Mouse (Mus musculus) liver, adult 2 months (tissue): Measurements from ENCODE around the gene Pip4k2c. TPM values are rescaled to one million over a fixed set of nuclear protein-coding genes. Genes with fewer than 3 reads are reported as not detected.

Experiments used
- DNase-seq: peaks from one replicate; pipeline ENCODE4 v3.0.0-alpha.2; 2011; ENCODE audit warnings: low read depth, low spot score; ENCODE audit errors: extremely low read depth
- H3K27ac ChIP-seq: fragments of 200-500 bp; replicated peaks from 2 replicates; pipeline ENCODE4 v1.5.1; 2012; ENCODE audit warnings: low read depth, mild to moderate bottlenecking, control low read depth, inconsistent platforms, low read length; ENCODE audit not compliant: insufficient read depth
- H3K27me3 ChIP-seq: fragments of 200-500 bp; 2 replicates; pipeline ENCODE4 v1.6.1; 2012; ENCODE audit warnings: mild to moderate bottlenecking, moderate library complexity, low read length, inconsistent platforms; ENCODE audit not compliant: control insufficient read depth, insufficient read depth
- H3K36me3 ChIP-seq: fragments of 200-500 bp; 2 replicates; pipeline ENCODE4 v1.6.1; 2012; ENCODE audit warnings: low read length, inconsistent platforms; ENCODE audit not compliant: control insufficient read depth, insufficient read depth
- H3K4me1 ChIP-seq: fragments of 200-500 bp; 2 replicates; pipeline ENCODE4 v1.6.1; 2011; ENCODE audit warnings: low read length; ENCODE audit not compliant: control insufficient read depth, insufficient read depth
- H3K4me3 ChIP-seq: fragments of 200-500 bp; 2 replicates; pipeline ENCODE4 v1.5.1; 2011; ENCODE audit warnings: low read depth, mild to moderate bottlenecking, control low read depth, low read length, moderate library complexity; ENCODE audit not compliant: insufficient read depth
- H3K79me2 ChIP-seq: fragments of 200-500 bp; 2 replicates; pipeline ENCODE4 v1.6.1; 2012; ENCODE audit warnings: inconsistent platforms, mild to moderate bottlenecking, low read length, moderate library complexity; ENCODE audit not compliant: control insufficient read depth, insufficient read depth
- H3K9ac ChIP-seq: fragments of 200-500 bp; 2 replicates; pipeline ENCODE4 v1.6.1; 2012; ENCODE audit warnings: low read depth, mild to moderate bottlenecking, control low read depth, inconsistent platforms, low read length
- CTCF ChIP-seq: fragments of 200-500 bp; IDR thresholded peaks from 2 replicates; pipeline ENCODE4 v1.5.1; 2011; ENCODE audit warnings: low read depth, low read length, control low read depth
- POLR2A ChIP-seq: fragments of 200-500 bp; IDR thresholded peaks from 2 replicates; pipeline ENCODE4 v1.6.1; 2011; ENCODE audit warnings: low read length, control low read depth; ENCODE audit not compliant: insufficient read depth; ENCODE audit errors: extremely low read depth
- WGBS: fragments of 180-500 bp; shearing (Covaris S2); methylation state at CpG from one replicate; pipeline ENCODE4 v1.1.7; 2018; 5-methylcytosine and 5-hydroxymethylcytosine counted together
- polyA plus RNA-seq: library from polyadenylated mRNA; depleted of rRNA; stranded (reverse); fragments of >200 nt; gene quantifications from 2 replicates; pipeline ENCODE4 v1.2.3, GENCODE M21; 2012
- total RNA-seq: library from RNA; depleted of rRNA; stranded (reverse); fragments of >200 nt; gene quantifications from 2 replicates; pipeline ENCODE4 v1.2.3, GENCODE M21; 2014

Gene Pip4k2c
- total and polyA plus RNA-seq, 2 experiments: 8.9 to 13.9 TPM

GRCm38 (mm10) chr10:127170837-127171272 is 40.5 kb downstream of the Pip4k2c start:
- Histone ChIP-seq H3K9ac (no peak overlapping the region), H3K27ac (no peak overlapping the region), H3K4me1 (peaks cover 14% of the 10 kb centered on the region), H3K79me2 (0 out of 2 replicates have a peak, but pooled peaks cover 2% of the 10 kb centered on the region), H3K4me3 (peak overlapping the region; percentile 1; the same call in 1 of the 2 replicates), H3K27me3 (no peaks in the 10 kb centered on the region), H3K36me3 (peaks cover 8% of the 10 kb centered on the region; the same call in 1 of the 2 replicates)
- DNase-seq: peak; percentile 38
- TF ChIP-seq CTCF (peak; percentile 89), POLR2A (no peak)
- 29% methylated on average over 29 of the region's 29 CpGs for WGBS

- no peak for DNase-seq
- Histone ChIP-seq H3K4me3 (no peak overlapping the region), H3K27me3 (no peaks in the 10 kb centered on the region)
Measured at GRCm38 (mm10) chr10:127170002-127170401, 41.4 kb downstream of the Pip4k2c start.

GRCm38 (mm10) chr10:127167614-127168192 is 43.7 kb downstream of the Pip4k2c start:
- Histone ChIP-seq H3K27ac (peak overlapping the region; percentile 98), H3K27me3 (no peaks in the 10 kb centered on the region), H3K4me3 (peak overlapping the region; percentile 2; the same call in 1 of the 2 replicates), H3K9ac (peak overlapping the region; percentile 95), H3K4me1 (peaks cover 17% of the 10 kb centered on the region), H3K36me3 (peaks cover 8% of the 10 kb centered on the region; the same call in 1 of the 2 replicates), H3K79me2 (peaks cover 10% of the 10 kb centered on the region; the same call in 1 of the 2 replicates)
- TF ChIP-seq POLR2A (0 out of 2 replicates have a peak, but pooled peaks have one; percentile 31), CTCF (no peak)
- WGBS: 11% methylated on average over 10 of the region's 10 CpGs
- peak; percentile 97 for DNase-seq

More at GRCm38 (mm10) chr10:127170002-127170401, 41.4 kb downstream of the Pip4k2c start:
- H3K36me3 ChIP-seq: peaks cover 8% of the 10 kb centered on the region; the same call in 1 of the 2 replicates
- peaks cover 14% of the 10 kb centered on the region for H3K4me1 ChIP-seq
- TF ChIP-seq CTCF (no peak), POLR2A (no peak)
- H3K79me2 ChIP-seq: peaks cover 10% of the 10 kb centered on the region; the same call in 1 of the 2 replicates
- H3K9ac ChIP-seq: no peak overlapping the region
- H3K27ac ChIP-seq: no peak overlapping the region
- 79% methylated on average over 22 of the region's 22 CpGs for WGBS

GRCm38 (mm10) chr10:127166771-127167613 is 44.4 kb downstream of the Pip4k2c start:
- Histone ChIP-seq H3K4me3 (peak overlapping the region; percentile 84), H3K79me2 (peaks cover 10% of the 10 kb centered on the region; the same call in 1 of the 2 replicates), H3K27ac (peak overlapping the region; percentile 98), H3K27me3 (no peaks in the 10 kb centered on the region), H3K4me1 (peaks cover 17% of the 10 kb centered on the region), H3K9ac (peak overlapping the region; percentile 95), H3K36me3 (peaks cover 7% of the 10 kb centered on the region; the same call in 1 of the 2 replicates)
- no peak for DNase-seq
- 9% methylated on average over 15 of the region's 15 CpGs for WGBS
- TF ChIP-seq CTCF: no peak
- no peak for TF ChIP-seq POLR2A

GRCm38 (mm10) chr10:127166404-127166715 is 45.0 kb downstream of the Pip4k2c start:
- H3K27me3 ChIP-seq: no peaks in the 10 kb centered on the region
- H3K27ac ChIP-seq: peak overlapping the region; percentile 98
- TF ChIP-seq POLR2A (no peak), CTCF (no peak)
- peak overlapping the region; percentile 84 for H3K4me3 ChIP-seq
- DNase-seq: peak; percentile 61
- peaks cover 17% of the 10 kb centered on the region for H3K4me1 ChIP-seq
- H3K79me2 ChIP-seq: peaks cover 10% of the 10 kb centered on the region; the same call in 1 of the 2 replicates
- H3K36me3 ChIP-seq: peaks cover 3% of the 10 kb centered on the region; the same call in 1 of the 2 replicates
- WGBS: 3% methylated on average over 11 of the region's 11 CpGs
- peak overlapping the region; percentile 95 for H3K9ac ChIP-seq
